Mouse (Mus musculus) liver, embryonic 14.5 days (tissue): ENCODE data around the gene Stx8.

Source experiments
- CTCF ChIP-seq: IDR thresholded peaks from 2 replicates; pipeline ENCODE4 v1.5.1; 2016; ENCODE audit warnings: antibody characterized with exemption, low read depth, control low read depth
- EP300 ChIP-seq: IDR thresholded peaks from 2 replicates; pipeline ENCODE4 v1.6.1; 2016; ENCODE audit warnings: antibody characterized with exemption, low read depth

DNA sequence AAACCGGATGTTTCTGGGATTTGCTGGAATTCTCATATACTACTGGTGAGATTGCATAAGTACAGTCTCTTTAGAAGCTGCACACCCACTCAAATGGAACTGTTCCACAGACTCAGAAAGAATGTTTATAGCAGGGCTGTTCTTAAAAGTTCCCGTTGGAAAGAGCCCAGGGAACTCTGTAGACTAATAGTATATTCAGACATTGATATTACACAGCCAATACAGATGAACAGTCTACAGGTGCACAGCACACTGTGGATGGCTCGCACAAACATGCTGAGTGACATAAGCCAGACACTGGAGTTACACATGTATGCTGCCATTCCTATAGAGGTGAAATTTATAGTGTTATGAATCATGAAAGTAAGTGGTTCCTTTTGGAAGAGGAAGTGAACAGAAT is 32.9 kb downstream of the Stx8 start:
- no peak for TF ChIP-seq CTCF
- TF ChIP-seq EP300 = no peak
